Mouse (Mus musculus) E14TG2a.4 (cell line): ENCODE measurements at regions not wholly inside any gene's neighbourhood (a gene's known extent, or its start where the extent isn't known, plus 50 kb on each side); places are given as distances from the start of the nearest gene placed in this dataset.
"Not testable (repeated sequence)": the region's sequence is repeated elsewhere in the genome, so short reads cannot be mapped to it uniquely, and the experiment has no call there.

Experiments
- H3K27me3 ChIP-seq: 2 replicates; pipeline ENCODE4 v1.6.1; 2014; ENCODE audit warnings: low read length, control low read depth; ENCODE audit not compliant: insufficient read depth
- H3K36me3 ChIP-seq: 2 replicates; pipeline ENCODE4 v1.6.1; 2014; ENCODE audit warnings: low read length, control low read depth; ENCODE audit not compliant: insufficient read depth
- H3K4me1 ChIP-seq: replicated peaks from 2 replicates; pipeline ENCODE4 v1.6.1; 2014; ENCODE audit warnings: low read depth, low read length, control low read depth
- H3K4me3 ChIP-seq: replicated peaks from 2 replicates; pipeline ENCODE4 v1.5.1; 2014; ENCODE audit warnings: mild to moderate bottlenecking, low read length
- H3K9me3 ChIP-seq: 2 replicates; pipeline ENCODE4 v1.6.1; 2014; ENCODE audit warnings: low read length, control low read depth
- CTCF ChIP-seq: conservative IDR thresholded peaks from 2 replicates; pipeline ENCODE4 v1.5.1; 2014; ENCODE audit warnings: low read length
- NANOG ChIP-seq: IDR thresholded peaks from 2 replicates; pipeline ENCODE4 v1.6.1; 2014; ENCODE audit warnings: borderline replicate concordance, low read length, mixed read lengths
- POU5F1 ChIP-seq: IDR thresholded peaks from 2 replicates; pipeline ENCODE4 v1.6.1; 2014; ENCODE audit warnings: low read length, borderline replicate concordance

GRCm38 (mm10) chr2:43072964-43073619 is 419.7 kb upstream of the Lrp1b start:
- Histone ChIP-seq H3K4me1 (no peaks in the 10 kb centered on the region), H3K36me3 (no peaks in the 10 kb centered on the region), H3K27me3 (no peaks in the 10 kb centered on the region), H3K4me3 (no peak overlapping the region), H3K9me3 (peaks cover 7% of the 10 kb centered on the region; the same call in 1 of the 2 replicates)
- TF ChIP-seq NANOG = no peak
- TF ChIP-seq CTCF = no peak
- no peak for TF ChIP-seq POU5F1

GRCm38 (mm10) chr2:43097560-43098233 is 444.3 kb upstream of the Lrp1b start:
- Histone ChIP-seq H3K36me3 (no peaks in the 10 kb centered on the region), H3K27me3 (no peaks in the 10 kb centered on the region), H3K4me1 (no peaks in the 10 kb centered on the region), H3K9me3 (no peaks in the 10 kb centered on the region), H3K4me3 (no peak overlapping the region)
- no peak for TF ChIP-seq POU5F1

- no peaks in the 10 kb centered on the region for H3K36me3 ChIP-seq
- TF ChIP-seq POU5F1 (no peak), NANOG (no peak), CTCF (no peak)
- no peak overlapping the region for H3K4me3 ChIP-seq
- H3K9me3 ChIP-seq = no peaks in the 10 kb centered on the region
- no peaks in the 10 kb centered on the region for H3K27me3 ChIP-seq
- no peaks in the 10 kb centered on the region for H3K4me1 ChIP-seq
Observed at GRCm38 (mm10) chr2:43119862-43120261, 435.3 kb upstream of the Kynu start.

GRCm38 (mm10) chr2:43153574-43153973 is 401.6 kb upstream of the Kynu start:
- Histone ChIP-seq H3K36me3 (no peaks in the 10 kb centered on the region), H3K4me3 (no peak overlapping the region), H3K27me3 (no peaks in the 10 kb centered on the region), H3K4me1 (no peaks in the 10 kb centered on the region), H3K9me3 (0 out of 2 replicates have a peak, but pooled peaks cover 7% of the 10 kb centered on the region)
- TF ChIP-seq POU5F1 = no peak
- no peak for TF ChIP-seq CTCF
- no peak for TF ChIP-seq NANOG

- no peak overlapping the region for H3K4me3 ChIP-seq
- H3K27me3 ChIP-seq = no peaks in the 10 kb centered on the region
- no peaks in the 10 kb centered on the region for H3K4me1 ChIP-seq
- TF ChIP-seq POU5F1 (no peak), NANOG (no peak), CTCF (no peak)
- no peaks in the 10 kb centered on the region for H3K36me3 ChIP-seq
- H3K9me3 ChIP-seq = no peaks in the 10 kb centered on the region
Observed at GRCm38 (mm10) chr2:43182105-43182504, 373.0 kb upstream of the Kynu start.

- H3K36me3 ChIP-seq, H3K9me3 ChIP-seq, H3K4me1 ChIP-seq, H3K4me3 ChIP-seq, H3K27me3 ChIP-seq: not testable (repeated sequence)
Observed at GRCm38 (mm10) chr2:43195531-43195930, 359.6 kb upstream of the Kynu start.

GRCm38 (mm10) chr2:43208223-43208622 is 346.9 kb upstream of the Kynu start:
- Histone ChIP-seq H3K4me1 (no peaks in the 10 kb centered on the region), H3K9me3 (no peaks in the 10 kb centered on the region), H3K36me3 (no peaks in the 10 kb centered on the region), H3K27me3 (no peaks in the 10 kb centered on the region), H3K4me3 (no peak overlapping the region)
- TF ChIP-seq CTCF (no peak), POU5F1 (no peak), NANOG (no peak)

- Histone ChIP-seq H3K4me3 (no peak overlapping the region), H3K27me3 (no peaks in the 10 kb centered on the region), H3K36me3 (no peaks in the 10 kb centered on the region), H3K9me3 (peaks cover 4% of the 10 kb centered on the region; the same call in 1 of the 2 replicates), H3K4me1 (no peaks in the 10 kb centered on the region)
- TF ChIP-seq POU5F1 = no peak
- no peak for TF ChIP-seq NANOG
- no peak for TF ChIP-seq CTCF
Observed at GRCm38 (mm10) chr2:43213901-43214300, 341.2 kb upstream of the Kynu start.

- H3K36me3 ChIP-seq = no peaks in the 10 kb centered on the region
- no peak overlapping the region for H3K4me3 ChIP-seq
- H3K4me1 ChIP-seq = no peaks in the 10 kb centered on the region
- H3K9me3 ChIP-seq = peaks cover 4% of the 10 kb centered on the region; the same call in 1 of the 2 replicates
- H3K27me3 ChIP-seq = no peaks in the 10 kb centered on the region
- TF ChIP-seq POU5F1 = no peak
- TF ChIP-seq NANOG = no peak
- no peak for TF ChIP-seq CTCF
Observed at GRCm38 (mm10) chr2:43217119-43217518, 338.0 kb upstream of the Kynu start.
